Mouse (Mus musculus) G1E (cell line): ENCODE measurements around the gene Brk1.

ENCODE experiments used
- CTCF ChIP-seq: IDR thresholded peaks from 2 replicates; pipeline ENCODE4 v1.5.1; 2012; ENCODE audit warnings: low read depth, low read length, inconsistent platforms, mixed read lengths
- GATA1 ChIP-seq: IDR thresholded peaks from 2 replicates; pipeline ENCODE4 v1.6.1; 2012; ENCODE audit warnings: borderline replicate concordance, low read length, inconsistent platforms, mixed read lengths
- GATA2 ChIP-seq: IDR thresholded peaks from 2 replicates; pipeline ENCODE4 v1.6.1; 2012; ENCODE audit warnings: low read depth, low read length, inconsistent platforms, borderline replicate concordance

GRCm38 (mm10) chr6:113649346-113650196, 45.0 kb downstream of the Brk1 start:
- no peak for TF ChIP-seq CTCF
- no peak for TF ChIP-seq GATA1
- no peak for TF ChIP-seq GATA2
